Mouse (Mus musculus): Measurements from ENCODE around the gene Slc39a11.

The Slc39a11 gene

GRCm38 (mm10) chr11:113296912-113297625 lies 352.8 kb downstream of the Slc39a11 start:
- DNase-seq (ENCODE audit: low read depth in 2 of 2, low spot score in 2 of 2) = no peak

- peak in 1 of 2 experiments; percentile 17 for DNase-seq (ENCODE audit: low read depth in 2 of 2, low spot score in 2 of 2)
Measured at GRCm38 (mm10) chr11:113296162-113296561, 353.7 kb downstream of the Slc39a11 start.

GRCm38 (mm10) chr11:113294518-113294917 lies 355.4 kb downstream of the Slc39a11 start:
- no peak for DNase-seq (ENCODE audit: low read depth in 2 of 2, low spot score in 2 of 2)

GRCm38 (mm10) chr11:113292906-113293614 lies 356.8 kb downstream of the Slc39a11 start:
- DNase-seq (ENCODE audit: low read depth in 2 of 2, low spot score in 2 of 2) = no peak

- DNase-seq (ENCODE audit: low read depth in 2 of 2, low spot score in 2 of 2) = no peak
Measured at GRCm38 (mm10) chr11:113291781-113292714, 357.8 kb downstream of the Slc39a11 start.

- no peak for DNase-seq (ENCODE audit: low read depth in 2 of 2, low spot score in 2 of 2)
Measured at GRCm38 (mm10) chr11:113290911-113291310, 359.0 kb downstream of the Slc39a11 start.

- DNase-seq (ENCODE audit: low read depth in 2 of 2, low spot score in 2 of 2) = no peak
Measured at GRCm38 (mm10) chr11:113284951-113285741, 364.7 kb downstream of the Slc39a11 start.

GRCm38 (mm10) chr11:113283376-113283811 lies 366.5 kb downstream of the Slc39a11 start:
- DNase-seq (ENCODE audit: low read depth in 2 of 2, low spot score in 2 of 2) = no peak

- no peak for DNase-seq (ENCODE audit: low read depth in 2 of 2, low spot score in 2 of 2)
Measured at GRCm38 (mm10) chr11:113278238-113278637, 371.6 kb downstream of the Slc39a11 start.

GRCm38 (mm10) chr11:113277034-113277612 lies 372.8 kb downstream of the Slc39a11 start:
- no peak for DNase-seq (ENCODE audit: low read depth in 2 of 2, low spot score in 2 of 2)

GRCm38 (mm10) chr11:113276518-113276917 lies 373.4 kb downstream of the Slc39a11 start:
- no peak for DNase-seq (ENCODE audit: low read depth in 2 of 2, low spot score in 2 of 2)

GRCm38 (mm10) chr11:113274037-113274436 lies 375.8 kb downstream of the Slc39a11 start:
- DNase-seq (ENCODE audit: low read depth in 2 of 2, low spot score in 2 of 2) = no peak

- DNase-seq (ENCODE audit: low read depth in 2 of 2, low spot score in 2 of 2) = no peak
Measured at GRCm38 (mm10) chr11:113271857-113272256, 378.0 kb downstream of the Slc39a11 start.

- DNase-seq (ENCODE audit: low read depth in 2 of 2, low spot score in 2 of 2) = no peak
Measured at GRCm38 (mm10) chr11:113268831-113269319, 381.0 kb downstream of the Slc39a11 start.

- DNase-seq (ENCODE audit: low read depth in 2 of 2, low spot score in 2 of 2) = peak; percentile 14 to 30
Measured at GRCm38 (mm10) chr11:113267516-113268230, 382.2 kb downstream of the Slc39a11 start.

- no peak for DNase-seq (ENCODE audit: low read depth in 2 of 2, low spot score in 2 of 2)
Measured at GRCm38 (mm10) chr11:113266706-113267105, 383.2 kb downstream of the Slc39a11 start.

GRCm38 (mm10) chr11:113265567-113265966 lies 384.3 kb downstream of the Slc39a11 start:
- no peak for DNase-seq (ENCODE audit: low read depth in 2 of 2, low spot score in 2 of 2)

- no peak for DNase-seq (ENCODE audit: low read depth in 2 of 2, low spot score in 2 of 2)
Measured at GRCm38 (mm10) chr11:113263971-113264370, 385.9 kb downstream of the Slc39a11 start.

- no peak for DNase-seq (ENCODE audit: low read depth in 2 of 2, low spot score in 2 of 2)
Measured at GRCm38 (mm10) chr11:113262062-113262461, 387.8 kb downstream of the Slc39a11 start.
